ENCODE assay signal across 18 mouse cellular contexts in genomic region chr15:81700601-81701000, GRCm38 (mm10). TPM values are rescaled to one million over a fixed set of nuclear protein-coding genes. Genes with fewer than 3 reads are reported as not detected.
A peak's percentile ranks its signal among the peaks of the same experiment; 100 is the strongest.
DNase-seq lines count a peak whose midpoint lies in the region; ATAC-seq and TF ChIP-seq lines count a peak whose summit lies in the region.
"Had no signal": no experiment of that assay in that cellular context is flagged by ENCODE, and none has a peak within 500 bp of the region (broad histone marks: within the 10 kb centered on the region; RNA-seq: fewer than 3 reads in every experiment).

No protein-coding gene starts in this region.

- H3K36me3 ChIP-seq in midbrain, postnatal 0 days (ENCODE audit: insufficient read depth, low read length): peaks cover 23% of the 10 kb centered on the region
- peaks cover 29% of the 10 kb centered on the region for H3K36me3 ChIP-seq in midbrain, embryonic 14.5 days (ENCODE audit: control insufficient read depth, insufficient read depth, low read length)

- no peaks in the 10 kb centered on the region for H3K9me3 ChIP-seq in midbrain, postnatal 0 days (ENCODE audit: low read length)
- no peaks in the 10 kb centered on the region for H3K9me3 ChIP-seq in midbrain, embryonic 14.5 days (ENCODE audit: control insufficient read depth, low read length)
- H3K9me3 ChIP-seq: embryonic facial prominence, embryonic 10.5 days; megakaryocyte, embryonic 14.5 days; neural tube, embryonic 15.5 days had no signal

- no peaks in the 10 kb centered on the region for H3K27me3 ChIP-seq in midbrain, postnatal 0 days (ENCODE audit: insufficient read depth, low read length)
- H3K27me3 ChIP-seq in midbrain, embryonic 14.5 days (ENCODE audit: control insufficient read depth, insufficient read depth, low read length): no peaks in the 10 kb centered on the region

- 0 out of 2 replicates have a peak overlapping the region, but pooled peaks have one; percentile 29 for H3K9ac ChIP-seq in midbrain, postnatal 0 days (replicated peaks; ENCODE audit: low read length, poor library complexity, severe bottlenecking)
- no peak overlapping the region for H3K9ac ChIP-seq in midbrain, embryonic 14.5 days (replicated peaks; ENCODE audit: low read length)
- H3K9ac ChIP-seq: forebrain, postnatal 0 days; neural tube, embryonic 15.5 days had no signal

- H3K4me3 ChIP-seq in midbrain, postnatal 0 days (ENCODE audit: low read depth, low read length): no peak overlapping the region
- H3K4me3 ChIP-seq in midbrain, embryonic 14.5 days (replicated peaks; ENCODE audit: low read depth, low read length): no peak overlapping the region
- H3K4me3 ChIP-seq: embryonic facial prominence, embryonic 10.5 days; megakaryocyte, embryonic 14.5 days; neural tube, embryonic 15.5 days had no signal

- peak; percentile 21 for DNase-seq in adrenal gland, adult 2 months
- no peak for DNase-seq in adrenal gland, adult 18-20 months (ENCODE audit: low spot score in 2 of 2)
- no peak for DNase-seq in midbrain, postnatal 0 days (ENCODE audit: low spot score)
- DNase-seq in midbrain, embryonic 14.5 days: no peak
- peak; percentile 81 to 84 for DNase-seq in kidney, adult 8-10 months
- DNase-seq in yolk sac, embryonic 10.5 days (ENCODE audit: low spot score): peak; percentile 83
- DNase-seq in natural killer cell, adult 2 months (ENCODE audit: low spot score in 2 of 2): no peak
- no peak for DNase-seq in left cerebral cortex, adult 18-20 months (ENCODE audit: low spot score in 2 of 2)
- DNase-seq: cerebellum, postnatal 10 days; forebrain, postnatal 0 days; gastrocnemius, postnatal 10 days; heart, postnatal 14 days; lung, adult 2 months; right cerebral cortex, postnatal 25 days; thymus, adult 18-20 months had no signal

- H3K4me2 ChIP-seq in midbrain, postnatal 0 days (ENCODE audit: low read depth, low read length, poor library complexity, severe bottlenecking): no peak overlapping the region
- no peak overlapping the region for H3K4me2 ChIP-seq in midbrain, embryonic 14.5 days (ENCODE audit: low read length)
- H3K4me2 ChIP-seq: neural tube, embryonic 15.5 days had no signal

- H3K4me1 ChIP-seq in midbrain, postnatal 0 days (ENCODE audit: insufficient read depth, low read length): no peaks in the 10 kb centered on the region
- no peaks in the 10 kb centered on the region for H3K4me1 ChIP-seq in midbrain, embryonic 14.5 days (ENCODE audit: control insufficient read depth, insufficient read depth, low read length)
- H3K4me1 ChIP-seq: neural tube, embryonic 15.5 days had no signal

- ATAC-seq in midbrain, postnatal 0 days (ENCODE audit: low FRiP score): no peak
- no peak for ATAC-seq in midbrain, embryonic 14.5 days (ENCODE audit: low FRiP score, low TSS enrichment)
- ATAC-seq: forebrain, postnatal 0 days had no signal

- 89% methylated on average over 8 of the region's 8 CpGs for WGBS in midbrain, postnatal 0 days
- WGBS in midbrain, embryonic 14.5 days: 83% methylated on average over 8 of the region's 8 CpGs

- TF ChIP-seq CTCF in midbrain, postnatal 0 days (IDR thresholded peaks at IDR 0.05): no peak

- H3K27ac ChIP-seq in midbrain, postnatal 0 days (ENCODE audit: low read depth, low read length): no peak overlapping the region
- H3K27ac ChIP-seq in midbrain, embryonic 14.5 days (replicated peaks; ENCODE audit: low read depth, low read length): no peak overlapping the region
- H3K27ac ChIP-seq: embryonic facial prominence, embryonic 10.5 days; neural tube, embryonic 15.5 days had no signal

RNA-seq across cellular contexts. Expression of gene Chadl, which starts 3.5 kb away (rescaled TPM):
- 1 to 10 TPM; 2.3 to 4.4 TPM for total RNA-seq in adrenal gland, adult 2 months (2021)
- 32.2 and 38.7 TPM in 2 replicates for polyA plus RNA-seq in adrenal gland, adult 2 months (2012; rRNA removed)
- 1 to 10 TPM; 1.8 to 3.0 TPM for total RNA-seq in adrenal gland, adult 18-20 months (2021)
- 44.6 and 61.5 TPM in 2 replicates for total RNA-seq in midbrain, postnatal 0 days (2014; rRNA removed)
- polyA plus RNA-seq in midbrain, postnatal 0 days (2015; fragmentation: Nextera tagmentation; extraction: Ambion mirVana): 63.9 and 65.6 TPM in 2 replicates
- 25.2 and 34.8 TPM in 2 replicates for polyA plus RNA-seq in midbrain, embryonic 14.5 days (2014; fragmentation: Nextera tagmentation; extraction: Ambion mirVana)
- total RNA-seq in left cerebral cortex, adult 18-20 months (2021): 10 to 100 TPM; 11.5 to 12.3 TPM

RNA-seq across cellular contexts. Expression of gene L3mbtl2, which starts 36.9 kb away (rescaled TPM):
- total RNA-seq in adrenal gland, adult 2 months (2021): 10 to 100 TPM; 15.7 to 22.1 TPM
- polyA plus RNA-seq in adrenal gland, adult 2 months (2012; rRNA removed): 11.2 and 12.8 TPM in 2 replicates
- 10 to 100 TPM; 18.2 to 18.5 TPM for total RNA-seq in adrenal gland, adult 18-20 months (2021)
- total RNA-seq in midbrain, postnatal 0 days (2014; rRNA removed): 26.6 and 28.4 TPM in 2 replicates
- 27.0 and 28.9 TPM in 2 replicates for polyA plus RNA-seq in midbrain, postnatal 0 days (2015; fragmentation: Nextera tagmentation; extraction: Ambion mirVana)
- 25.4 and 29.0 TPM in 2 replicates for polyA plus RNA-seq in midbrain, embryonic 14.5 days (2014; fragmentation: Nextera tagmentation; extraction: Ambion mirVana)
- 10 to 100 TPM; 35.5 to 37.9 TPM for total RNA-seq in left cerebral cortex, adult 18-20 months (2021)

RNA-seq across cellular contexts. Expression of gene Zc3h7b, which starts 44.3 kb away (rescaled TPM):
- total RNA-seq in adrenal gland, adult 2 months (2021): 10 to 100 TPM; 62.9 to 87.9 TPM
- polyA plus RNA-seq in adrenal gland, adult 2 months (2012; rRNA removed): 54.0 and 60.6 TPM in 2 replicates
- 10 to 100 TPM; 68.9 to 69.9 TPM for total RNA-seq in adrenal gland, adult 18-20 months (2021)
- 147 and 154 TPM in 2 replicates for total RNA-seq in midbrain, postnatal 0 days (2014; rRNA removed)
- 43.9 TPM in 2 replicates for polyA plus RNA-seq in midbrain, postnatal 0 days (2015; fragmentation: Nextera tagmentation; extraction: Ambion mirVana)
- polyA plus RNA-seq in midbrain, embryonic 14.5 days (2014; fragmentation: Nextera tagmentation; extraction: Ambion mirVana): 61.2 and 63.8 TPM in 2 replicates
- total RNA-seq in left cerebral cortex, adult 18-20 months (2021): 100 to 1,000 TPM; 163 to 181 TPM

RNA-seq across cellular contexts. Expression of gene Rangap1, which starts 44.7 kb away (rescaled TPM):
- 10 to 100 TPM; 57.1 to 73.0 TPM for total RNA-seq in adrenal gland, adult 2 months (2021)
- polyA plus RNA-seq in adrenal gland, adult 2 months (2012; rRNA removed): 20.8 and 24.9 TPM in 2 replicates
- total RNA-seq in adrenal gland, adult 18-20 months (2021): 10 to 100 TPM; 69.7 to 70.0 TPM
- 154 and 183 TPM in 2 replicates for total RNA-seq in midbrain, postnatal 0 days (2014; rRNA removed)
- 142 and 146 TPM in 2 replicates for polyA plus RNA-seq in midbrain, postnatal 0 days (2015; fragmentation: Nextera tagmentation; extraction: Ambion mirVana)
- 118 and 119 TPM in 2 replicates for polyA plus RNA-seq in midbrain, embryonic 14.5 days (2014; fragmentation: Nextera tagmentation; extraction: Ambion mirVana)
- 100 to 1,000 TPM; 224 to 240 TPM for total RNA-seq in left cerebral cortex, adult 18-20 months (2021)

Comparison
In these comparisons a context has a peak if more than half of its experiments do, and no peak if none do; other contexts are left out.
1. DNase-seq: peak in adrenal gland, adult 2 months (single experiment), kidney, adult 8-10 months (2 of 2) and yolk sac, embryonic 10.5 days (single experiment); none in adrenal gland, adult 18-20 months (0 of 2), midbrain, postnatal 0 days (single experiment), midbrain, embryonic 14.5 days (single experiment), natural killer cell, adult 2 months (0 of 2) and left cerebral cortex, adult 18-20 months (0 of 2).